Mouse (Mus musculus): ENCODE results near the gene Lancl2. TPM values are rescaled to one million over a fixed set of nuclear protein-coding genes. Genes with fewer than 3 reads are reported as not detected.

Lancl2 gene
- polyA plus RNA-seq (2015; fragmentation: Nextera tagmentation; extraction: Ambion mirVana): 104 and 105 TPM in 2 replicates

DNA sequence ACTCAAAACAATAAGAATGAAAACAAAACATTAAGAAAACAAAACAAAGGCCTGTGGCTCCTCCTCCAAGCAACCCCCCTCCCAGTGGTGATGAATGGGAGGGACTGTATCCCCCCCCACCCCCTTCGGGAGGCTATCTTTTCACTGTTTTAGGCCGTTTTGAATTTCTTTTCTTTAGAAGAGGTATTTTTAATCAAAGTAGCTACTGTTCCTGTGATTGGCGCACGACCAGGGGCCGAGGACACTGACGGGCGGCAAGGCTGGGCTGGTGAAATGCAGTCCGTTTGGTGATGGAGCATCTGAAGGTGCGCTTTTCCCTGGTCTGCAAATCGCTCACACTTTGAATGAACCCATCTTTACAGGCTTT, at the start of gene Lancl2:
Gene Lancl2 (plus strand): TSS at position 165 of the 367 bp plus-strand sequence.
- Histone ChIP-seq H3K27me3 (ENCODE audit: control insufficient read depth, insufficient read depth, low read depth, low read length) (no peaks in the 10 kb centered on the region), H3K4me2 (ENCODE audit: low read length) (peak within 1 kb of the TSS; percentile 75), H3K4me3 (ENCODE audit: low read depth, low read length) (peak within 1 kb of the TSS; percentile 66), H3K27ac (ENCODE audit: low read length) (peak within 1 kb of the TSS; percentile 98), H3K9me3 (replicated peaks; ENCODE audit: control insufficient read depth, low read length, poor library complexity, severe bottlenecking) (no peaks in the 10 kb centered on the region), H3K4me1 (ENCODE audit: control insufficient read depth, insufficient read depth, low read length) (peaks cover 22% of the 10 kb centered on the region), H3K9ac (ENCODE audit: low read depth, low read length) (peak within 1 kb of the TSS; percentile 94), H3K36me3 (ENCODE audit: control insufficient read depth, insufficient read depth, low read length) (no peaks in the 10 kb centered on the region)
- ATAC-seq: peak; percentile 41
- under 1% methylated on average over 10 of the region's 10 CpGs for WGBS

DNA sequence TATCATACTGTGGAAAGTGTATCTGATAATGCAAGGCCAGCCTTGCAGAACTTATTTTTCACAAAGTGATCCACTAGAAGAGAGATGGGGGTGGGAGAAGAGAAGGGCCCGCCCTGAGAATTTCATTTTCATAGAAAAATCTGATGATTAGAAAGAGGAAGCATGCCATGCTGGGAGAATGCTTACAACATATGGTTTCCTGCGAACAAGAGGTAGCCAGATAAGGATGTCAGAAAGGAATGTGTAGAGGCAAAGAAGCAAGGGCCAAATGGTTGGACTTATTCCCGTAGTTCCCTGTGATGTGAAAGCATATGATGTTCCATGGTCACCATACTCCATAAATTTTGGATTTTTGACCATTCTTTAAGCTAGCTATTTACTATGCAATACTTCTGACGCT, 41.0 kb upstream of the Lancl2 start:
- no peak overlapping the region for H3K4me2 ChIP-seq (ENCODE audit: low read length)
- WGBS: 90% methylated on average over 4 of the region's 4 CpGs

DNA sequence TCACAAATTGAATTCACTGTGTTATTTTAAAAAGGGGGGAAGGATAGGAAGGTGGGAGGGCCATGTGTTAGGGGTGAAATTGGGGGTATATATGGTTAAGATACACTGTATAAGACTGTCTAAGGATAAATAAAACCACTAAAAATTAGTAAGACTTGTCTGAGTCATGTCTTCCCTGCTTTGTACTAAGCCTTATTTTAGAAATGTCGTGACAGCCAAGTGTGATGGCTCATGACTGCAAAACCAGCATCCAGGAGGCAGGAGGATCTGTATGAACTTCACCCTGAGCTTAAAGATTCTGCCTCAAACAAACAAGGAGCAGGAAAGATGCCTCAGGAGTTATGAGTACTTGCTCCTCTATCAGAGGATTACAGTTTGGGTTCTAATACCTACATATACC, 18.2 kb upstream of the Lancl2 start:
- Histone ChIP-seq H3K4me2 (ENCODE audit: low read length) (no peak overlapping the region), H3K27me3 (ENCODE audit: control insufficient read depth, insufficient read depth, low read depth, low read length) (no peaks in the 10 kb centered on the region), H3K4me3 (ENCODE audit: low read depth, low read length) (no peak overlapping the region), H3K27ac (ENCODE audit: low read length) (no peak overlapping the region), H3K36me3 (ENCODE audit: control insufficient read depth, insufficient read depth, low read length) (no peaks in the 10 kb centered on the region), H3K9me3 (replicated peaks; ENCODE audit: control insufficient read depth, low read length, poor library complexity, severe bottlenecking) (0 out of 2 replicates have a peak, but pooled peaks cover 4% of the 10 kb centered on the region), H3K9ac (ENCODE audit: low read depth, low read length) (no peak overlapping the region), H3K4me1 (ENCODE audit: control insufficient read depth, insufficient read depth, low read length) (no peaks in the 10 kb centered on the region)
- no peak for ATAC-seq
- 86% methylated on average over 1 of the region's 1 CpGs for WGBS

More for the DNA sequence above, 41.0 kb upstream of the Lancl2 start:
- no peaks in the 10 kb centered on the region for H3K36me3 ChIP-seq (ENCODE audit: control insufficient read depth, insufficient read depth, low read length)
- H3K9ac ChIP-seq (ENCODE audit: low read depth, low read length): no peak overlapping the region
- no peaks in the 10 kb centered on the region for H3K9me3 ChIP-seq (replicated peaks; ENCODE audit: control insufficient read depth, low read length, poor library complexity, severe bottlenecking)
- ATAC-seq: no peak
- H3K4me1 ChIP-seq (ENCODE audit: control insufficient read depth, insufficient read depth, low read length): no peaks in the 10 kb centered on the region
- H3K27me3 ChIP-seq (ENCODE audit: control insufficient read depth, insufficient read depth, low read depth, low read length): no peaks in the 10 kb centered on the region
- H3K4me3 ChIP-seq (ENCODE audit: low read depth, low read length): no peak overlapping the region
- H3K27ac ChIP-seq (ENCODE audit: low read length): no peak overlapping the region

DNA sequence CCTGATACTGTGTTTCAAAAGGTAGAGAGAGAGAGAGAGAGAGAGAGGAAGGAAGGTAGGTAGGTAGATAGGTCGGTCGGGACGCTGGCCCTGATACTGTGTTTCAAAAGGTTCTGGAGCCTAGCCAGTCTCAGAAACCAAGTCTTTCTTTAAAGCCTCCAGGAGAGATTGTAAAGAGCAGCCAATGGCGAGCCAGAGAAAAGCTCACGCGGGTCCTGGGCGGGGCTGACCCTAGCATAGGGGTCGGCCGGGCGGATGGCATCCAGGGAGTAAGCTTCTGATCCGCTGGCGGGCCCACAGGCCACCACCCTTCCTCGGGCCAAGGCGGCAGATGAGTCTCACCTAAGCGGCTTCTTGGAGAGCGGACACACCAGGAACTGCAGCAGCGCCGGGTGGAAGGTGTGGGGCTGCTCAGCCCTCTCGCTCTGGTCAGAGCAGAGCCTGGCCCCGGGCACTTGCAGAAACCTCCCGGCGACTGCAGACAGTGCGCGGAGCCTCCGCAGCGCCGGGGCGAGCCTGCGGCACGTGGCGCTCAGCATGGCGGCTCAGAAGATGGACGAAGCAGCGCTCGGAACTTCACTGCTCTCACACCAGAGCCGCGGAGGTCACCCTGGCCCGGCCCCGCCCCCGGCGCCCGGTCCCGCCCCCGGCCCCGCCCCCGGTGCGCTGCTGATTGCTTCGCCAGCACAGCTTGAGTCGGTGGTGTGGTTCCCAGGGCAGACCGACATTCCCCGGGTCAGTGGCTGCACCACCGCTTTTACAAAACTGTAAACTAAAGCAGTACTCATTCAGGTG, 10.7 kb upstream of the Lancl2 start, which contains the start of gene Pyurf:
Gene Pyurf (minus strand): TSS at position 612 of the 795 bp plus-strand sequence.
- 0% methylated on average over 47 of the region's 52 CpGs for WGBS
- peak; percentile 98 for ATAC-seq

DNA sequence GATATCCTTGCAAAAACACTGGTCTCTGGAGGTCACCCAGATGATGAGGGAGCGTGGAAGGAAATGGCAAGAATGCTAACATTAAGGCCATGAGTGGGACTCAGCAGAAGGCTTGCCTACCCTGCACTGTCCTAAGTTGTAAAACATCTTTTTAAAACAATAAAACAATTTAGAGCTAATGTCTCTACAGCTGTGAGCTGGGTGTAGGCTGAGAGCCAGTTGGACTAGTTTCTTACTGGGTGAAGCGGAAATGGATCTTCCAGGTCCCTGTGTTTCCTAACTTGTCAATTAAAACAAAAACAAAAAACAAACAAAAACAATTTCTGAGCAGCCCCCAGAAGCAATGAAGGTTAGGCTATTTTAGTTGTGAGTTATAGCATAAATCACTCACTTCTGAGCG, 9.2 kb upstream of the Lancl2 start:
- no peak overlapping the region for H3K27ac ChIP-seq (ENCODE audit: low read length)
- no peak overlapping the region for H3K4me3 ChIP-seq (ENCODE audit: low read depth, low read length)
- H3K9ac ChIP-seq (ENCODE audit: low read depth, low read length): no peak overlapping the region
- H3K9me3 ChIP-seq (replicated peaks; ENCODE audit: control insufficient read depth, low read length, poor library complexity, severe bottlenecking): no peaks in the 10 kb centered on the region
- ATAC-seq: no peak
- 83% methylated on average over 3 of the region's 3 CpGs for WGBS
- H3K27me3 ChIP-seq (ENCODE audit: control insufficient read depth, insufficient read depth, low read depth, low read length): no peaks in the 10 kb centered on the region
- H3K4me2 ChIP-seq (ENCODE audit: low read length): no peak overlapping the region
- H3K4me1 ChIP-seq (ENCODE audit: control insufficient read depth, insufficient read depth, low read length): peaks cover 3% of the 10 kb centered on the region; the same call in 1 of the 2 replicates
- H3K36me3 ChIP-seq (ENCODE audit: control insufficient read depth, insufficient read depth, low read length): no peaks in the 10 kb centered on the region

More for the DNA sequence above, 10.7 kb upstream of the Lancl2 start, which contains the start of gene Pyurf:
- Histone ChIP-seq H3K27me3 (ENCODE audit: control insufficient read depth, insufficient read depth, low read depth, low read length) (no peaks in the 10 kb centered on the region), H3K9ac (ENCODE audit: low read depth, low read length) (peak within 1 kb of the TSS; percentile 86), H3K4me2 (ENCODE audit: low read length) (peak within 1 kb of the TSS; percentile 70), H3K9me3 (replicated peaks; ENCODE audit: control insufficient read depth, low read length, poor library complexity, severe bottlenecking) (no peaks in the 10 kb centered on the region), H3K36me3 (ENCODE audit: control insufficient read depth, insufficient read depth, low read length) (no peaks in the 10 kb centered on the region), H3K4me3 (ENCODE audit: low read depth, low read length) (peak within 1 kb of the TSS; percentile 76), H3K27ac (ENCODE audit: low read length) (peak within 1 kb of the TSS; percentile 90), H3K4me1 (ENCODE audit: control insufficient read depth, insufficient read depth, low read length) (peaks cover 3% of the 10 kb centered on the region; the same call in 1 of the 2 replicates)

DNA sequence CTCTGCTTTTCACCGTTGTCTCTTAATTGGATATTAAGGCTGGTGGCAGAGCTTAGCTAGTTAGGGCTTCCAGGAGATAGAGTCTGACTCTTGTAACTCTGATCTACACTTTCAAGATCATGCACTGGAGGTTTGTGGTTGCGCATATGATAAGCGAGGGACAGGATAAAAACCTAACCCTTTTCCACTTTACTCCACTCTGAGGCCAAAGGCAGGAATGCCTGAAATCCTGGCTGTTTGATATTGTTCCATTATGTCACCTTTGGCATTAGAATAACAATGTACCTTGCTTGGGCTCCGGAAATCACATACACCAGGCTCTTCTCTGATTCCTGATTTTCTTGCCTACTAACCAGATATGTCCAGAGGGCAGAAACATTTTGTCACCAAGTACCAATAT, 654 bp upstream of the Lancl2 start:
- WGBS: 18% methylated on average over 4 of the region's 4 CpGs
- peak overlapping the region; percentile 53 for H3K9ac ChIP-seq (ENCODE audit: low read depth, low read length)
- peak overlapping the region; percentile 66 for H3K4me3 ChIP-seq (ENCODE audit: low read depth, low read length)
- H3K27me3 ChIP-seq (ENCODE audit: control insufficient read depth, insufficient read depth, low read depth, low read length): no peaks in the 10 kb centered on the region
- peak overlapping the region; percentile 98 for H3K27ac ChIP-seq (ENCODE audit: low read length)
- peaks cover 22% of the 10 kb centered on the region for H3K4me1 ChIP-seq (ENCODE audit: control insufficient read depth, insufficient read depth, low read length)
- H3K4me2 ChIP-seq (ENCODE audit: low read length): peak overlapping the region; percentile 75
- no peak for ATAC-seq
- no peaks in the 10 kb centered on the region for H3K36me3 ChIP-seq (ENCODE audit: control insufficient read depth, insufficient read depth, low read length)
- no peaks in the 10 kb centered on the region for H3K9me3 ChIP-seq (replicated peaks; ENCODE audit: control insufficient read depth, low read length, poor library complexity, severe bottlenecking)

DNA sequence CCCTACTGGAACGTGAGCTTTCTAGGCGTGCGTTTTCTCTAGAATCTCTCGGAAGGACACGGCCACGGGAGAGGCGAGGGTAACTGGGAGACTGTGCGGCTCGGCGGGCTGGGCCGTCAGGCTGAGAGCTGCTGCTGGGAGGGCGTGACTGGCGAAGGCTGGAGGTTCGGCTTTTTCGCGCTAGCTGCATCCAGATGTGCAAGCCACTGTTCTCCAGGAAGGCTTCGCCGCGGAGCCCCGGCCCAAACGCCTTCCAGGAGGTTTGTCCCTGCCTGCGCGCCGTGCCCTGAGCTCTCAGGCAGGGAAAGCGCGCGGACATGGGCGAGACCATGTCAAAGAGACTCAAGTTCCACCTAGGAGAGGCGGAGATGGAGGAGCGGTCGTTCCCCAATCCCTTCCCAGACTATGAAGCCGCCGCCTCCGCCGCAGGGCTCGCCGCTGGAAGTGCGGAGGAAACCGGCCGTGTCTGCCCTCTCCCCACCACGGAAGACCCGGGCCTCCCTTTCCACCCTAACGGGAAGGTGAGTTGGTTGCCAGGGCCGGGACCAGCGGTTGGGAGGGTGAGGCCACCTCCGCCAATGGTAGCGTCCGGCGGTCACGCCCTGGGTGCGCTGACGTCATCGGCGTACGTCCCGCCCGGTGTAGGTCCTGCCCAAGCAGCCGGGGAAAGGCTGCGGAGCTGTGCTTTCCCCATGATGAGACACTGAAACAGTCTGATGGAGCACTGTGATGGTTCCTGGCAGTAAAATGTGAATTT, 581 bp downstream of the Lancl2 start:
- Histone ChIP-seq H3K4me1 (ENCODE audit: control insufficient read depth, insufficient read depth, low read length) (peaks cover 22% of the 10 kb centered on the region), H3K4me3 (ENCODE audit: low read depth, low read length) (peak overlapping the region; percentile 66), H3K36me3 (ENCODE audit: control insufficient read depth, insufficient read depth, low read length) (no peaks in the 10 kb centered on the region), H3K9me3 (replicated peaks; ENCODE audit: control insufficient read depth, low read length, poor library complexity, severe bottlenecking) (no peaks in the 10 kb centered on the region), H3K9ac (ENCODE audit: low read depth, low read length) (peak overlapping the region; percentile 94), H3K4me2 (ENCODE audit: low read length) (peak overlapping the region; percentile 75), H3K27me3 (ENCODE audit: control insufficient read depth, insufficient read depth, low read depth, low read length) (no peaks in the 10 kb centered on the region), H3K27ac (ENCODE audit: low read length) (peak overlapping the region; percentile 98)
- under 1% methylated on average over 59 of the region's 59 CpGs for WGBS
- ATAC-seq: peak; percentile 98

DNA sequence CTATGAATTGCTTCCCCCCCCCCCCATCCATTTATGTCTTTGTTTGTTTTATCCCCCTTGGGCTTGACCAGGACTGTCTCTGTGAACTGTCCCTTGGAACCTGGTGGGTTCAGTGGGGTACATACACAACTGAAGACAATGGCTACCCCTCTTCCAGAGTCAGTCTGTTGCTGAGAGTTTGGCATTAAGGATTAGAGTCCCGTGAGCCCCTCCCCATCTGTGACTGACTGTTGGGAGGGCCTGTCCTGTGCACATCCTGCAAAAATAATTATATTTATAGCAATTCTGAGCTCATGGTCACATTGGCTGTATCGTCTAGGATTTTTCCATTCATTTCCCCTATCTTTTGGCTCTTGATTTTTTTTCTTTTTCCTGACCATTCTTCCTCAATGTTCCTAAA, 1.4 kb downstream of the Lancl2 start:
- H3K9ac ChIP-seq (ENCODE audit: low read depth, low read length): peak overlapping the region; percentile 94
- ATAC-seq: peak; percentile 56
- peak overlapping the region; percentile 75 for H3K4me2 ChIP-seq (ENCODE audit: low read length)
- no peaks in the 10 kb centered on the region for H3K9me3 ChIP-seq (replicated peaks; ENCODE audit: control insufficient read depth, low read length, poor library complexity, severe bottlenecking)
- peak overlapping the region; percentile 98 for H3K27ac ChIP-seq (ENCODE audit: low read length)
- no peaks in the 10 kb centered on the region for H3K36me3 ChIP-seq (ENCODE audit: control insufficient read depth, insufficient read depth, low read length)
- H3K27me3 ChIP-seq (ENCODE audit: control insufficient read depth, insufficient read depth, low read depth, low read length): no peaks in the 10 kb centered on the region
- H3K4me1 ChIP-seq (ENCODE audit: control insufficient read depth, insufficient read depth, low read length): peaks cover 22% of the 10 kb centered on the region
- 19% methylated on average over 2 of the region's 2 CpGs for WGBS
- H3K4me3 ChIP-seq (ENCODE audit: low read depth, low read length): peak overlapping the region; percentile 66

DNA sequence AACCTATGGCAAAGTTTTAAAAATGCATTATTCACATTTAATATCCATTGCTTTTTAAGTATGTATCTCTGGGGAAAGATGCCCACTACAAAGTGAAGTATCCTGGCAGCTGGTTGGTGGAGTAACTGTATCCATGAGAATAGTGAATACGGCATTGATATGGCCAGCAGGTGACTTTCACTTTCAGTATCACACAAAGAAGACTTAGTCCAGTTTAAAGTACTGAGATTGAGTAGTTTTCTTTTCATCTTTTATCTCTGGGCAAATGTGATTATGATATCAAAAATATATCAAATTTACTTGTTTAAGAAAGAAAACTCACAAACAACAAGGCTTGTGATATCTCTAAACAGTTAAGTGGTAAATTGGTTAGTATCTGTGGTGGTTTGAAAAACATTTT, 4.4 kb downstream of the Lancl2 start:
- Histone ChIP-seq H3K4me3 (ENCODE audit: low read depth, low read length) (no peak overlapping the region), H3K27ac (ENCODE audit: low read length) (no peak overlapping the region), H3K27me3 (ENCODE audit: control insufficient read depth, insufficient read depth, low read depth, low read length) (no peaks in the 10 kb centered on the region), H3K4me2 (ENCODE audit: low read length) (no peak overlapping the region), H3K9me3 (replicated peaks; ENCODE audit: control insufficient read depth, low read length, poor library complexity, severe bottlenecking) (no peaks in the 10 kb centered on the region), H3K36me3 (ENCODE audit: control insufficient read depth, insufficient read depth, low read length) (no peaks in the 10 kb centered on the region), H3K4me1 (ENCODE audit: control insufficient read depth, insufficient read depth, low read length) (peaks cover 12% of the 10 kb centered on the region), H3K9ac (ENCODE audit: low read depth, low read length) (no peak overlapping the region)
- 84% methylated on average over 1 of the region's 1 CpGs for WGBS
- no peak for ATAC-seq
